Comparison of ENCODE assay signal across 8 mouse cellular contexts in the genomic region with DNA sequence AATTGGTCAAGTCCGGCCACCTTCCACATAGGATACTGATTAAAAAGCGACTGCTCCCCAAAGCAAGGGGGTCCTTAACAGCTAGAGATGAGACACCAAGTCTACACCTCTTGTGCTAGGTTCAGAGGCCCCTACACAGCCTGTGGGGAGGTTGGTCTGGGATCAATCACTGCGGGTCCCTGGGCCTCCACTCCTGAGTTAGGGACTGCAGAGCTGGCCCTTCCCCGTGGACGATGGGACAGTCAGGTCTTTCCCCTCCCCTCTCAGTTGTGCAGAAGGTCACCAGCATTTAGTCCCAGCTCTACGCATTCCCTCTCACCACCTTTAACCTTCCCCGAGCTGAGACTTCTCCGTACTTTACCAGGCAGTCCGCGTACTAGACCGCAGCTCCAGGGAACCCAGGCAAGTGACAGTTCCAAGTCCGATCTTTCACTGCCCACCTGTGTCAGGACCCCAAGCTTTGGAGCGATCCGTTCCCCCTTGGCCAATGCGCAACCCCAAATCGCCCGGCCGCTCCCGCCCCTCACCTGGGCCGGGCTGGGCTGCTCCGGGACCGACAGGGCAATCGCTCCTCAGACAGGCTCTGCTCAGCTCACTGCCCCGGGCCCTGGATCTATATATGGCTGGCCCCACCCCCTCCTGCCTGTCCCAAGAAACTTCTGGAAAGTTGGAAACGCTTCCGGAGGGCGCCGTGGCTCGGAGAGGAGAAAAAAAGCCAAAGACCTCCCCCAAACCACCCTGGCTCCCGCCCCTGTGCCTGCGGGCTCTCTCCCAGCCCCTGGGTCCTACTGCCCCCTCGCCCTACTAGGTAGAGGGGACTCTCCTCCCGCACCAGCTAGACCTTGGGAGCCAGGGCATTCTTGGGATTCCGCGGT. TPM values are rescaled to one million over a fixed set of nuclear protein-coding genes. Genes with fewer than 3 reads are reported as not detected.
DNase-seq lines count a peak whose midpoint lies in the region; ATAC-seq and TF ChIP-seq lines count a peak whose summit lies in the region.

Serpinh1 (minus strand) TSS at position 714 of the 875 bp plus-strand sequence.

- H3K36me3 ChIP-seq in heart, embryonic 14.5 days (ENCODE audit: control insufficient read depth, insufficient read depth, low read length): peaks cover 36% of the 10 kb centered on the region
- H3K36me3 ChIP-seq in kidney, postnatal 0 days (ENCODE audit: insufficient read depth, low read length): peaks cover 14% of the 10 kb centered on the region
- H3K36me3 ChIP-seq in liver, embryonic 16.5 days (ENCODE audit: control insufficient read depth, insufficient read depth): no peaks in the 10 kb centered on the region; the same call in 1 of the 2 replicates

- peak within 1 kb of the TSS; percentile 83 for H3K4me2 ChIP-seq in heart, embryonic 14.5 days (ENCODE audit: low read length)
- H3K4me2 ChIP-seq in kidney, postnatal 0 days (ENCODE audit: low read length): peak within 1 kb of the TSS; percentile 95
- peak within 1 kb of the TSS; percentile 49 for H3K4me2 ChIP-seq in liver, embryonic 16.5 days (ENCODE audit: low read depth, low read length)

- no peaks in the 10 kb centered on the region for H3K9me3 ChIP-seq in heart, embryonic 14.5 days (ENCODE audit: control insufficient read depth, low read length)
- no peaks in the 10 kb centered on the region for H3K9me3 ChIP-seq in kidney, postnatal 0 days (replicated peaks; ENCODE audit: low read length)
- H3K9me3 ChIP-seq in liver, embryonic 16.5 days (replicated peaks; ENCODE audit: control insufficient read depth, low read length): no peaks in the 10 kb centered on the region

- H3K27me3 ChIP-seq in heart, embryonic 14.5 days (ENCODE audit: control insufficient read depth, insufficient read depth, low read length): no peaks in the 10 kb centered on the region
- H3K27me3 ChIP-seq in kidney, postnatal 0 days (ENCODE audit: insufficient read depth, low read length): no peaks in the 10 kb centered on the region
- peaks cover 8% of the 10 kb centered on the region for H3K27me3 ChIP-seq in liver, embryonic 16.5 days (ENCODE audit: control insufficient read depth, insufficient read depth, low read depth, low read length)

- peak; percentile 80 for ATAC-seq in heart, embryonic 14.5 days (ENCODE audit: insufficient number of reproducible peaks, insufficient read depth, low FRiP score, low read depth)
- peak; percentile 89 for ATAC-seq in kidney, postnatal 0 days (replicated peaks; ENCODE audit: low FRiP score, low read depth)
- peak; percentile 49 for ATAC-seq in liver, embryonic 16.5 days (ENCODE audit: low read depth)
- ATAC-seq in megakaryocyte, adult 5-6 weeks (ENCODE audit: poor library complexity, severe bottlenecking): no peak

- H3K4me1 ChIP-seq in heart, embryonic 14.5 days (ENCODE audit: control insufficient read depth in 2 of 2, insufficient read depth in 2 of 2, low read length in 2 of 2): peaks cover 42 to 71% of the 10 kb centered on the region in 2 experiments
- peaks cover 58% of the 10 kb centered on the region for H3K4me1 ChIP-seq in kidney, postnatal 0 days (replicated peaks; ENCODE audit: insufficient read depth, low read length)
- peaks cover 6% of the 10 kb centered on the region for H3K4me1 ChIP-seq in liver, embryonic 16.5 days (ENCODE audit: control insufficient read depth, low read depth, low read length)

- H3K4me3 ChIP-seq in heart, embryonic 14.5 days (ENCODE audit: control insufficient read depth in 1 of 2, insufficient read depth in 1 of 2, low read depth in 1 of 2, low read length in 2 of 2): peak within 1 kb of the TSS; percentile 80 to 88
- H3K4me3 ChIP-seq in kidney, postnatal 0 days (replicated peaks; ENCODE audit: low read depth, low read length): peak within 1 kb of the TSS; percentile 82
- peak within 1 kb of the TSS; percentile 52 for H3K4me3 ChIP-seq in liver, embryonic 16.5 days (ENCODE audit: low read depth, low read length)

- no peak for DNase-seq in thymus, postnatal 0 days (ENCODE audit: low spot score)
- DNase-seq in thymus, postnatal 14 days: no peak
- peak; percentile 88 for DNase-seq in fibroblast of lung, adult 2 months (ENCODE audit: low read depth)
- DNase-seq in kidney, postnatal 0 days (ENCODE audit: low spot score): peak; percentile 98
- DNase-seq in ovary, adult 18-20 months (ENCODE audit: low spot score): peak; percentile 90

- peak within 1 kb of the TSS; percentile 92 for H3K9ac ChIP-seq in heart, embryonic 14.5 days (ENCODE audit: low read length)
- H3K9ac ChIP-seq in kidney, postnatal 0 days (ENCODE audit: low read depth, low read length): peak within 1 kb of the TSS; percentile 90
- H3K9ac ChIP-seq in liver, embryonic 16.5 days (ENCODE audit: low read depth, low read length): peak within 1 kb of the TSS; percentile 46

- peak within 1 kb of the TSS; percentile 94 to 100 for H3K27ac ChIP-seq in heart, embryonic 14.5 days (replicated peaks in 1 of 2; ENCODE audit: control insufficient read depth in 1 of 2, insufficient read depth in 1 of 2, low read depth in 2 of 2, low read length in 2 of 2)
- peak within 1 kb of the TSS; percentile 96 for H3K27ac ChIP-seq in kidney, postnatal 0 days
- H3K27ac ChIP-seq in liver, embryonic 16.5 days (ENCODE audit: low read length): peak within 1 kb of the TSS; percentile 43; the same call in 1 of the 2 replicates

- TF ChIP-seq CTCF in kidney, postnatal 0 days (IDR thresholded peaks at IDR 0.05; ENCODE audit: low read depth): peak; percentile 15; the same call in 1 of the 2 replicates

- WGBS in heart, embryonic 14.5 days: 0% methylated on average over 34 of the region's 35 CpGs
- WGBS in kidney, postnatal 0 days: 1% methylated on average over 35 of the region's 35 CpGs
- WGBS in liver, embryonic 16.5 days (ENCODE audit: insufficient replicate concordance): 4% methylated on average over 35 of the region's 35 CpGs

RNA-seq across cellular contexts. Expression of gene Serpinh1, which starts in this region (rescaled TPM):
- 73.2 and 96.8 TPM in 2 replicates for polyA plus RNA-seq in thymus, postnatal 0 days (2015; fragmentation: Nextera tagmentation; extraction: Ambion mirVana)
- polyA plus RNA-seq in heart, embryonic 14.5 days (2014; fragmentation: Nextera tagmentation; extraction: Ambion mirVana): 401 and 427 TPM in 2 replicates
- polyA plus RNA-seq in kidney, postnatal 0 days (2015; fragmentation: Nextera tagmentation; extraction: Ambion mirVana): 819 and 983 TPM in 2 replicates
- 68.7 and 72.1 TPM in 2 replicates for polyA plus RNA-seq in liver, embryonic 16.5 days (2015; fragmentation: Nextera tagmentation; extraction: Ambion mirVana)
- 0.23 and 0.76 TPM in 2 replicates for total RNA-seq in megakaryocyte, adult 5-6 weeks (2015)
- total RNA-seq in megakaryocyte, adult 5-6 weeks (2017): 0.37 and 0.73 TPM in 2 replicates

Comparison
In these comparisons a context has a peak if more than half of its experiments do, and no peak if none do; other contexts are left out.
1. DNase-seq: peak in fibroblast of lung, adult 2 months (single experiment), kidney, postnatal 0 days (single experiment) and ovary, adult 18-20 months (single experiment); none in thymus, postnatal 0 days (single experiment) and thymus, postnatal 14 days (single experiment).
2. H3K27ac ChIP-seq: peak in every context shown above with its lines; median percentile 97 in heart, embryonic 14.5 days; 96 in kidney, postnatal 0 days; 43 in liver, embryonic 16.5 days.
3. Peak in every context shown above with its lines, with median percentiles within 50 percentile points of each other: H3K4me2 ChIP-seq, H3K4me3 ChIP-seq and H3K9ac ChIP-seq.